Mouse (Mus musculus) CD4-positive helper T cell, adult 2 months (primary cell): ENCODE data around the gene Fbxl8.

Experiments
- DNase-seq: peaks from one replicate; pipeline ENCODE4 v3.0.0-alpha.2; 2012; ENCODE audit warnings: low read depth, missing footprints, low spot score

Fbxl8 gene

DNA sequence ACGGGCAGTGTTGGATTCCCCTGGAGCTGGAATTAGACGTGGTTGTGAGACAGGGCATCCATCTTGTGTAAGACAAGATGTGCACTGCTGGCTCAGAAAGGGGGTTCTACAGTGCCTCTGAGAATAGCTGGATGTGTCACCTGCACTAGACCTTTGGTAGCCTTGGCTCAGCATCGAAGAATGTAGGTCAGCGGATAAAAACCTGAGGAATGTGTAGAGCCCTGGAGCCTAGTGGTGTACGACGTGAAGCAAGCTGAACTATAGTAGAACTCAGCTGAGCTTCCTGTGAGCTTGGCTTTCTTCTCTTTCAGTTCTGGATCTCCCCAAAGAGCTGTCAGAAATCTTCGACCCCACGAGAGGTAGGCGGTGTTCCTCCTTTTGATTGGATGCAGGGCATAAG lies 39.4 kb downstream of the Fbxl8 start:
- DNase-seq = no peak

DNA sequence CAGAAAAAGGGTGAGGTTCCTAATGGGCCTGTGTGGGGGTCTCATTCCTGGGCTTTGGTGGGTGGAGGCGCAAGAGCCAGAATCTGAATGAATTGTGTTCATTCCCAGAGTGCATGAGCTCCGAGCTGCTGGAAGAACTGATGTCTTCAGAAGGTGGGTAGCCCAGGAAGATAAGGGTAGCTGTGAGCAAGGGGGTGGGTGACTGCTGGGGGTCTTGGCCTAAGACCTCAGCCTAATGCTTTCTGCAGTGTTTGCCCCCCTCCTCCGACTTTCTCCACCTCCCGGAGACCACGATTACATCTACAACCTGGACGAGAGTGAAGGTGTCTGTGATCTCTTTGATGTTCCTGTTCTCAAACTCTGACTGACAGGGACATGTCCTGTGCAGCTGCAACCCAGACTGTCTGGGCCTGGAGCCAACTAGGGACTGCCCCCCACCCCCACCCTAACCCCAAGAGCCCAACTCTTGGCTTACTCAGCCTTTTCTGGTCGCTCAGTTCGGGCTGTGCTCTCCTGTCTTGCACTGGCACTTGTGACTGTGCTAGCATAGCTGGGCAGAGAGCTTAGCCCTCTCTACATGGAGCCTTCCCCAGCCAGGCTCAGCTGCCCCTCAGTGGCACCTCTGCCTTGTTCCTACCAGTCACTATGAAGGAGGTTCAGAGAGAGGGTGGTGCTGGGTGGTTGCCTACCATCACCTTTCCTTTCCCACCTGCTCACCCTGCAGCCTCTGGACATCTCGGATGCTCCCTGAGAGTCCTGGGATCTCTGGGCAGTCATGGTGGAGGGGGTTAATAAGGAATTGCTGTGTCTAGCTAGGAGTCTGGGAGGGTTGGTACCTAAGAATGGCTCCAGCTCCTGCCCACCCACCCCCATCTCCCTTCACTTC lies 40.1 kb downstream of the Fbxl8 start:
- peak; percentile 60 for DNase-seq

DNA sequence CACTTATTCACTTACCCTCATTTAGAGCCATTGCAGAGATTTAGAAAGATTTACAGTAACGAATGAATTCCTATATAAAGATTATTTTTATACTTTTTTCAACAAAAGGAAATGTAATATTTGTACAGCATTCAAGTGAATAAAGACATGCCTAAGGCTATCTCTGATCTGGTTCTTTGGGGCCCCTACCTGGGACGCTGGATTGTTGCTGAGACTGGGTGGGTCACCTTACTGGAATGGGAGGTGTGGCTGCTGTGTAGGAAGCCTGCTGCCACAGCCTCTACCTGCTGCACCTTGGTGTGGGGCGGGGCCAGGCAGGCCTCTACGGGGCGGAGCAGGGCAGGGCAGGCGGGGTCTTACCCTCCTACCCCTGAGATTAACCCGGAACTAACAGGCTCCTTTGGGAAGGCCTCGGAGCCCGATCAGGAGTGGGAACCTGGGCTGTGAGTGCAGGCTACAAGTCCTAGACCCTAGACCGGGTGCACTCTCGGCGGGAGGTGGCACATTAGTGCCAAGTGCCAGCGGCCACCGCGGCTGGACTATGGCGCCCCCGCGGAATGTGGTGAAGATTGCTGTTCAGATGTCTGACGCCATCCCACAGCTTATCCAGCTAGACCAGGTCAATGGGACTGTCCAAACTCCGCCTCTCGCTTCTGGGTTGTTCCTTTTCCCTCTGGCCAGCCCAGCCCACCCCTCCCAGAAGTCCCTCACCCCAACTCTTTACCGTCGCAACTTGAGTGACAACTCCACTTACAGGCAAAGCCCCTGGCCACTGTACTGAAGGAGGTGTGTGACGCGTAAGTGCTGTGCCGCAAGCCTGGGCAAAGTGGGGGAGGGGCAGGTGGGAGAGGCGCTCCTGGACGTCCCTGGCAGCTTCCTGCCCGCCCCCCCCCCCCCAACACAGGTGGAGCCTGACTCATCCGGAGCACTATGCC lies 41.0 kb downstream of the Fbxl8 start, which contains the start of gene Elmo3:
TSS of gene Elmo3 (plus strand) at position 391 of the 935 bp plus-strand sequence.
- peak; percentile 63 for DNase-seq

DNA sequence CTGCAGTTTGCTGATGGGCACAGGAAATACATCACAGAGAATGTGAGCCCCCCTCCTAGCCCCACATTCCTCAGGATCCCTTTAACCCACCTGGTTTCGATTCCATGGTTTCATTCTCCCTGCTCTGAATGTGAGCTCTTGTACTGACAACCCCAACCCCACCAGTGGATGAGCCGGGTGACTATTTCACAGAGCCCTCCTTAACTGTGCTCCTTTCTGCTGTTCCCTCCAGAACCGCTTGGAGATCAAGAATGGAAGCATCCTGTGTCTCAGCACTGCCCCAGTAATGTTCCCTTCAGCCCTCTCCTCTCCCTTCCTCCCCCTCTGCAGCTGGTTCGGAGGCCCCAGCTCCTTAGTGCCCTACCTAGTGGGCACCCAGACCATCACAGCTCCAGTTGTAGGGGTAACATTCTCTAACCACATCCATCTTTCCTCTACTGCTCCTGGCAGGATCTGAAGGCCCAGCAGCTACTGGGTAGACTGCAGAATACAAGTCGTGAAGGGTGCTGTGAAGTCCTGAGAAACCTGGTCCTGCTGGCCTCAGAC lies 41.8 kb downstream of the Fbxl8 start:
- DNase-seq = no peak

DNA sequence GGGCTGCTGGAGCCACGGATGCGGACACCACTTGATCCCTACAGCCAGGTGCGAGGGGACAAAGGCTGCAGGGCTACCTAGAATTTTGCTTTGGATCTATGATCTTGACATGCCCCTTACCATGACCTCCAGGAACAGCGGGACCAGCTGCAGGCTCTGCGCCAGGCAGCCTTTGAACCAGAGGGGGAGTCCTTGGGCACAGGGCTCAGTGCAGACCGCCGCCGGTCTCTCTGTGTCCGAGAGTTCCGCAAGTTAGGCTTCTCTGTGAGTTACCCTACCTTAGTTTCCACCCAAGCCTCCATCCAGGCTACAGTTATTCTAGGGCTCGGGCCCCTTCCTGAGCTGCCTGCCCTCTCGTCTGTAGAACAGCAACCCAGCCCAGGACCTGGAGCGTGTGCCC lies 43.2 kb downstream of the Fbxl8 start:
- DNase-seq = no peak

DNA sequence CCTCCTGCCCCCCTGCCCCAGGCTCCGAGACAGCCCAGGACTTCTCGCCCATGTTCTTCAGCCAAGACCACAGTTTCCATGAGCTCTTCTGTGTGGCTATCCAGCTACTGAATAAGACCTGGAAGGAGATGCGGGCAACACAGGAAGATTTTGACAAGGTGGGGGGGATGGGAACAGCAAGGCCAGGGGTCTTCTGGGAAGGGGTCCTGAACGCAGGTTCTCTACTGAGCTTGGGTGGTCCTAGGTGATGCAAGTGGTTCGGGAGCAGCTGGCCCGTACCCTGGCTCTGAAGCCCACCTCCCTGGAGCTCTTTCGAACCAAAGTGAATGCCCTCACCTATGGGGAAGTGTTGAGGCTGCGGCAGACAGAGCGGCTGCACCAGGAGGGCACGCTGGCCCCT lies 44.0 kb downstream of the Fbxl8 start:
- DNase-seq = no peak

DNA sequence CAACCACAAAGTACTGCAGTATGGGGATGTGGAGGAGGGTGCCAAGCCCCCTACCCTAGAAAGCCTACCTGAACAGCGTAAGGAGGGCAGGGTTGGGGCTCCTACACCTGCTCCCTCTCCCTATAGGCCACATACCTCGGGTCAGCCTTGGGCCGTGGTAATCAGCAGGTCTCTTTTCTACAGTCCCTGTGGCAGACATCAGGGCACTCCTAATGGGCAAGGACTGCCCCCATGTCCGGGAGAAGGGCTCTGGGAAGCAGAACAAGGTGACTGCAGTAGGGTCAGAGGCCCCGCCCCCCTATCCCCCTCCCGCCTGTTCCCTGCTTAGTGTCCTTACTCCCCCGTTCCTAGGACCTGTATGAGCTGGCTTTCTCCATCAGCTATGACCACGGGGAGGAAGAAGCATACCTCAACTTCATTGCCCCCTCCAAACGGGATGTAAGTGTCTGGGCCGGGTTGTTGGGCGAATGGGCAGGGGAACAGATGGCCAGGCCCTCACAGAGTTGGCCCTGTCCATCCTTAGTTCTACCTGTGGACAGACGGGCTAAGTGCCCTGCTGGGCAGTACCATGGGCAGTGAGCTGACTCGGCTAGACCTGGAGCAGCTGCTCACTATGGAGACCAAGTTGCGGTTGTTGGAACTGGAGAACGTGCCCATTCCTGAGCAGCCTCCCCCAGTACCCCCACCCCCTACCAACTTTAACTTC lies 44.8 kb downstream of the Fbxl8 start:
- DNase-seq = no peak

DNA sequence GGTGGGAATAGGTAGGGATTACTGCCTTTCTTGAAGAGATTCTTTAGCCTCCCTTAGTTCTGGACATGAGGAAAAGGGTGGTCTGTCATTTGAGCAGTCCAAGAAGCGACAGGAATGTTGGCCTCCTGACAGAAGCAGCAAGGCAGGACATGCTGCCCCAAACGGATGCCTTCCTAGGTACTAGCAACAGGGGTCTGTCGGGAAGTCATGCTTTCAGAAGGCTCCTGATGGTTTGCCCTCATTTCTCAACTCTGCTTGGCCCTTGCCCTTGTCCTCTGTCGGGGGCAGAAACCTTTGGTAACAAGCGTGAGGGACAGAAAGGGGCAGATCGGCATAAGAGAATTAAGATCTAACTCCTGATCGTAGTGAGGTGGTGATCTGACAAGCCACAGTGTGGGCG lies 45.7 kb downstream of the Fbxl8 start:
- no peak for DNase-seq

DNA sequence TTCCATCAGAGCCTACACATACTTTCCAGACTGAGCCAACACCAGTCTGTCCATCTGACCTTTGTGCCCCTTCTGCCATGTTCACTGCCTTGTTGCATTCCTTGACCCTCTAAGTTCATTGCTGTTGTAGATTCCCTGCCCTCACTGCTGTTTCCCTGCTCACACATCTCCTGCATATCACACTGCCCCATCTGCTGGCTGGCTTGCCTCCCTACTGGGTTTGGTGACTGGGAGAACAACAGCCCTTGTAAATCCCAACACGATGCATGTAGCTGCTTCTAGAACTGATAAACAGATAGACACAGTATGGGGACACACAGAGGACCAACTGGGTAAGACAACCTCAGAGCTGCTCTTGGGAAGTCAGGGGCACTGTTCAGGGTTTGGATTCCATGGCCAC lies 47.3 kb downstream of the Fbxl8 start:
- no peak for DNase-seq

DNA sequence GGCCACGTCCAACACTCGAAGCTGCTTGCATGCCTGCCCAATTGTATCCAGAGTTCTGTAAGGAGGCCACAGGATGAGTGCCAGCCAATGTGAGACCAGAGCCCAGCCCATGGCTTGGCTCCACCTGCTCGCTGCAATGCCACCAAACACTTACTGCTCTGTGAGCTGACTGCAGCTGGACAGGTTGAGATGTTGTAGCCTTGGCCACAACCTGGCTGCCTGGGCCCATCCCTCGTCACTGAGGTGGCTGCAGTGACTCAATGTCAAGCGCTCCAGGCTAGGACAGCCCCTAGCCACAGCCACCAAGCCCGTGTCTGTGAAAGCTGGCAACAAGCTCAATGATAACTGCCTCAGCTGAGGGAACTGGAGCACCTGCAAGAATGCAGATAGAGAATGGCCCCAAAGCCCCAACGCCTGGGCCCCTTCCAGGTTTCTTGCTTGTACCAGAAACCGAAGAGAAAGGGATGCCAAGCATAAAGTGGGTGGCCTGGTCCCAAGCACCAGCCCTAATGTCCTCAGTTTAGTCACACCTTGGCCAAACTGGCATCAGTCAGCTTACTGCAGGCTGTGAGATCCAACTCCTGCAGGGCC lies 48.5 kb downstream of the Fbxl8 start:
- DNase-seq = no peak

DNA sequence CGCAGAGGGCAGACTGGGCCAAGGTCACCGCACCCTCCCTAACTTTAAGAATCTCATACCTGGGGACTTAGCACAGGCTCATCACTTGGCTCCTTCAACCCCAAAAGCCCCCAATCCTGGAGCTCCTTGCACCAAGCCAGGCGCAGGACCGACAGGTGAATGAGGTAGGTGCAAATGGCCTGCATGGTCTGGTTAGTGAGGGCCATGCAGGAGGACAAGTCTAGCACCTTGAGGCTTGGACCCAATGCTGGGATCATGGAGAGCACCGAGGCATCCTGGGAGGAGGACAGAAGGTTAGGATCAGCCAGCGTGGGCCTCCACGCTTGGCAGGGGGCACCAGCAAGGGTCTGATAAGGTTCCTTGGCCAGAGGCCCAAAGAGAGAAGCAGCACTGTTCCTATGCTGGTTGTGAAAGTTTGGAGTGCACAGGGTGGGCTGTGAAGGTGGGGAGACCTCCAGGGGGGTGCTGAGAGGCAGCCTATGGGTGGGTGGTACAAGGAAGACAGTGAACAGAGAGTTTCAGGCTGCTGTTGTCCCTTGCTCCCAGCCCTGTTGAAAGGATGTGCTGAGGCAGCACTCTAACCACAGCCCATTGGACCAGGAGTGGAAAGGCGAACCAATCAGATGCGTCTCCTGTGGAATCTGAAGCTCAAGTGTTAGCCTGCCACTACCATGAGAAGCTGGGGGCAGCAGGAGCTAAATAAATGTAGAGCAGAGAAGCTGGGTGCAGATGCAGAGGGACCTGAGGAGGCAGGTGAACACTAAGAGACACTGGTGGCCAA lies 49.4 kb downstream of the Fbxl8 start:
- DNase-seq = no peak

DNA sequence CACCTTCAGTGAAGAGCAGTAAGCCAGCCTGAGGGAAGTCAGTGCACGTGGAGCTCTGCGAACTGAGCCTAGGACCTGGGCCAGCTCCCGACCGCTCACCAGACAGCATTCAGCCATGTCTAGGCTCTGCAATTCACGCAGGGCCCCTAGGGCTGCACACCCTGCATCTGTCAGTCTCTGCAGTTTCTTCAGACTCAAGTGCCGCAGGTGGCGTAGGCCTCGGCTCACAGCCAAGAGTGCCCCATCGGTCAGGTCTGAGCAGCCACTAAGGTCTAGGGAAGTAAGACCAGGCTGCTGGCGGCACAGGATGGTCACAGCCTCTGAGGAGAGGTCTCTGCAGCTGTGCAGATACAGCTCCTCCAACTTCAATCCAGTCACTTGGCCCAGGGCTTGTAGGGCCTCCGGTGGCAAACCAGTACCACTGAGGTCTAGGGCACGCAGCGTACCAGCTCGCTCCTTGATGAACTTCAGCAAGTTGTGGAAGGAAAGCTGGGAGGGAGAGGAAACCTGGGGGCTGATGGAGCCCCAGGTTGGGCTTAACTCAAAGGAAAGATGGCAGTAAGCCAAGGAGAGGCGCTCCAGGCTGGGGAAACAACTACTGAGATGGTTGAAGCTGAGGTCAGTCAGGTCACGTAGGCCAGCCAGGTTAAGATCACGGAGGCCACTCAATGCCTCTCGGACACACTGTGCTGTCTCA lies 50.8 kb downstream of the Fbxl8 start:
- no peak for DNase-seq

DNA sequence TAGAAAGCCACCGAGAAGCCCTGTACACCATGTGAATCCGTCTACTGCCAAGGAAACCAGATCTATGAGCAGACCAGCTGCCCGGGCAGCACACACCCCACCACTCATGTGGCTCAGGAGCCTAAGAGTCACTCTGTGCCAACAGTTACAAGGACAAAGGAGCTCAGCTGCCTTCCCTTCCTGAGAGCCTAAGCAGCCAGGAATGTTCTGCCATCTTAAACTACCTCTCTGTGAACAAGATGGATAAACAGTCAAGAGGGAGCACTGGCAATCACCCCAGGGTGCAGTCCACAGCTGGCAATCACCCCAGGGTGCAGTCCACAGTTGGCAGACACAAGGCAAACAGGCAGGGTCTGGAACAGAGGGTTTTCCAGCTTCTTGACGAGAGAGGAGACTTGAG lies 53.5 kb downstream of the Fbxl8 start:
- DNase-seq = no peak

DNA sequence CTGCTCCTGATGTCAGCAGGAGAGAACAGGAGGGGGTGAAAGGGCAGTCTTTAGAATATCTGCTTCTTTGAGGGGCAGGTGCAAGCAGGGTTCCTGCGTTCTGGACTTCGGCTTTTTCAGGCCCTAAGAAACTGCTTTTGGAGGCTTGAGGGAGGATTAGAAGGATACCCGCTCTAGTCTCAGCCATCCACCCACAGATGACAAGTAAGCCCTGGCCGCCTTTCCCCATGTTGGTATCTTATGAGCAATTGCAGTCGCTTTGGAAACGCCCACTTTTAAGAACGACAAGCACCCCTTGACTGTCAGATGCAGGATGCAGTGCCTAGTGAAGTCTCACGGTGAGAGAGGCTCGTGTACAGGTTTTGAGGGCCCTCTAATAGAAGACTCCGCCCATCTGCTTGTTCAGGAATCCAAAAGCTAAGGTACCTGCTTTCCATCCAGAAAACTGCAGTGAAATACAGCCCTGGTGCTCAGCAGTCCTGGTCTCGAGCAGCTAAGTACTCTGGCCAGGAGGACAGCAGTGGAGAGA lies 54.3 kb downstream of the Fbxl8 start:
- no peak for DNase-seq
